ENCODE assay signal across 11 mouse cellular contexts in the genomic region with DNA sequence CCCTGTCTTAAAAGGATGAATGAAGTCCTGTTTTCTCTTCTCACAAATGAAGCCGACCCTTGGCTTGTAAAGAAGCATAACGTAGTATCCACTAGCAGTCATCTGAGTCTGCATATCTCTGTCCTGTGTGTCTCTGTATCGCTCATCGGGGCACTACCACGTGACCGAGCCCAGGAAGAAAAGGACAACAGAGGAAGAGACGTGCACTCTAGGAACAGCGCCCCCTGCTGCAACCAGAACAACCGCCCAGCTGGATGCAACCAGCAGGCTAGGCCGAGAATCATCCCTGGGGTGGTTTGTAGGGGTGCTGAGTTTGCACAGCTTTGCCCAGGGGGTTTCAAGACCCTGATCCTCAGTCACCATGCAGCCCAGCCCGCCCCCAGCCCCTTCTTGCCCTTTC. TPM values are rescaled to one million over a fixed set of nuclear protein-coding genes. Genes with fewer than 3 reads are reported as not detected.
DNase-seq lines count a peak whose midpoint lies in the region; ATAC-seq and TF ChIP-seq lines count a peak whose summit lies in the region.
"Had no signal": no experiment of that assay in that cellular context is flagged by ENCODE, and none has a peak within 500 bp of the region (broad histone marks: within the 10 kb centered on the region; RNA-seq: fewer than 3 reads in every experiment).

No protein-coding gene starts in this region.

- DNase-seq in A20 (ENCODE audit: low read depth, low spot score) (peak; percentile 53), NIH3T3 (ENCODE audit: low read depth) (peak; percentile 28)
- DNase-seq in lung, postnatal 36 days = peak; percentile 60
- DNase-seq in retina, postnatal 1 day = no peak
- no peak for DNase-seq in retina, embryonic 14.5 days (ENCODE audit: low spot score)
- no peak for DNase-seq in gastrocnemius, adult 18-20 months (ENCODE audit: low spot score)

- 0 out of 2 replicates have a peak, but pooled peaks have one; percentile 31 for ATAC-seq in intestine, postnatal 0 days
- ATAC-seq in intestine, embryonic 15.5 days = no peak
- ATAC-seq: forebrain, embryonic 16.5 days had no signal

- 60% methylated on average over 11 of the region's 11 CpGs for WGBS in intestine, postnatal 0 days
- WGBS in intestine, embryonic 15.5 days = 75% methylated on average over 11 of the region's 11 CpGs

- no peaks in the 10 kb centered on the region for H3K4me1 ChIP-seq in intestine, postnatal 0 days (replicated peaks; ENCODE audit: control insufficient read depth, insufficient read depth, low read length)
- H3K4me1 ChIP-seq in intestine, embryonic 15.5 days (replicated peaks) = no peaks in the 10 kb centered on the region
- H3K4me1 ChIP-seq: midbrain, embryonic 10.5 days had no signal

- no peak overlapping the region for H3K27ac ChIP-seq in intestine, postnatal 0 days (ENCODE audit: low read depth, low read length)
- no peak overlapping the region for H3K27ac ChIP-seq in intestine, embryonic 15.5 days
- H3K27ac ChIP-seq: midbrain, embryonic 10.5 days had no signal

- peak; percentile 58 for TF ChIP-seq CTCF in intestine, postnatal 0 days (IDR thresholded peaks at IDR 0.05; ENCODE audit: low read depth)

- H3K4me3 ChIP-seq in intestine, postnatal 0 days (ENCODE audit: low read depth, low read length) = no peak overlapping the region
- H3K4me3 ChIP-seq in intestine, embryonic 15.5 days (replicated peaks) = no peak overlapping the region
- H3K4me3 ChIP-seq: midbrain, embryonic 10.5 days had no signal

- H3K36me3 ChIP-seq in intestine, postnatal 0 days (ENCODE audit: control insufficient read depth, insufficient read depth) = no peaks in the 10 kb centered on the region
- H3K36me3 ChIP-seq in intestine, embryonic 15.5 days = no peaks in the 10 kb centered on the region
- H3K36me3 ChIP-seq: midbrain, embryonic 10.5 days had no signal

- H3K9me3 ChIP-seq in intestine, postnatal 0 days (ENCODE audit: control insufficient read depth) = no peaks in the 10 kb centered on the region
- no peaks in the 10 kb centered on the region for H3K9me3 ChIP-seq in intestine, embryonic 15.5 days

- H3K9ac ChIP-seq in intestine, postnatal 0 days (ENCODE audit: low read depth, low read length) = no peak overlapping the region
- no peak overlapping the region for H3K9ac ChIP-seq in intestine, embryonic 15.5 days

- no peaks in the 10 kb centered on the region for H3K27me3 ChIP-seq in intestine, postnatal 0 days (replicated peaks; ENCODE audit: control insufficient read depth, insufficient read depth, low read length)
- no peaks in the 10 kb centered on the region for H3K27me3 ChIP-seq in intestine, embryonic 15.5 days (replicated peaks)

- H3K4me2 ChIP-seq in intestine, postnatal 0 days (replicated peaks; ENCODE audit: low read depth) = no peak overlapping the region
- H3K4me2 ChIP-seq in intestine, embryonic 15.5 days (replicated peaks) = no peak overlapping the region

RNA-seq across cellular contexts. Expression of a gene that starts 7.5 kb away (rescaled TPM):
- polyA plus RNA-seq in intestine, postnatal 0 days (2015; fragmentation: Nextera tagmentation; extraction: Ambion mirVana) = 18.2 and 19.3 TPM in 2 replicates
- polyA plus RNA-seq in intestine, embryonic 15.5 days (2015; fragmentation: Nextera tagmentation; extraction: Ambion mirVana) = 21.7 and 29.8 TPM in 2 replicates
- 10 to 100 TPM in 1 of 2 experiments, 1 to 10 TPM in 1; 7.6 to 13.4 TPM for total RNA-seq in gastrocnemius, adult 18-20 months (2021)

RNA-seq across cellular contexts. Expression of a gene that starts 16.5 kb away (rescaled TPM):
- 15.2 and 16.2 TPM in 2 replicates for polyA plus RNA-seq in intestine, postnatal 0 days (2015; fragmentation: Nextera tagmentation; extraction: Ambion mirVana)
- 20.3 and 20.7 TPM in 2 replicates for polyA plus RNA-seq in intestine, embryonic 15.5 days (2015; fragmentation: Nextera tagmentation; extraction: Ambion mirVana)
- total RNA-seq in gastrocnemius, adult 18-20 months (2021) = 1 to 10 TPM in 1 of 2 experiments, under 1 TPM in 1; 0.94 to 1.2 TPM

RNA-seq across cellular contexts. Expression of a gene that starts 22.2 kb away (rescaled TPM):
- 78.9 and 83.1 TPM in 2 replicates for polyA plus RNA-seq in intestine, postnatal 0 days (2015; fragmentation: Nextera tagmentation; extraction: Ambion mirVana)
- polyA plus RNA-seq in intestine, embryonic 15.5 days (2015; fragmentation: Nextera tagmentation; extraction: Ambion mirVana) = 64.5 and 80.1 TPM in 2 replicates
- total RNA-seq in gastrocnemius, adult 18-20 months (2021) = 1,000 to 10,000 TPM in 1 of 2 experiments, 100 to 1,000 TPM in 1; 983 to 1,012 TPM

RNA-seq across cellular contexts. Expression of a gene that starts 24.4 kb away (rescaled TPM):
- polyA plus RNA-seq in intestine, postnatal 0 days (2015; fragmentation: Nextera tagmentation; extraction: Ambion mirVana) = 0.70 and 0.78 TPM in 2 replicates
- 1.5 TPM in 2 replicates for polyA plus RNA-seq in intestine, embryonic 15.5 days (2015; fragmentation: Nextera tagmentation; extraction: Ambion mirVana)
- total RNA-seq in gastrocnemius, adult 18-20 months (2021) = 1 to 10 TPM; 1.7 to 3.5 TPM
- total RNA-seq: hematopoietic stem cell, adult 5-6 weeks had no signal

RNA-seq across cellular contexts. Expression of a gene that starts 41.7 kb away (rescaled TPM):
- 40.4 and 48.0 TPM in 2 replicates for polyA plus RNA-seq in intestine, postnatal 0 days (2015; fragmentation: Nextera tagmentation; extraction: Ambion mirVana)
- 70.8 and 77.4 TPM in 2 replicates for polyA plus RNA-seq in intestine, embryonic 15.5 days (2015; fragmentation: Nextera tagmentation; extraction: Ambion mirVana)
- 1 to 10 TPM in 1 of 2 experiments, under 1 TPM in 1; 1.00 to 1.6 TPM for total RNA-seq in gastrocnemius, adult 18-20 months (2021)
- total RNA-seq: hematopoietic stem cell, adult 5-6 weeks had no signal

Comparison
In these comparisons a context has a peak if more than half of its experiments do, and no peak if none do; other contexts are left out.
1. DNase-seq: peak in A20 (single experiment), NIH3T3 (single experiment) and lung, postnatal 36 days (single experiment); none in retina, postnatal 1 day (single experiment), retina, embryonic 14.5 days (single experiment) and gastrocnemius, adult 18-20 months (single experiment).